Mouse (Mus musculus) lung, embryonic 16.5 days (tissue): ENCODE results near the gene Olfr173. TPM values are rescaled to one million over a fixed set of nuclear protein-coding genes. Genes with fewer than 3 reads are reported as not detected.

Source experiments
- ATAC-seq: fragments of 200-750 bp; cut with Nextera tagmentation; 2 replicates; pipeline ENCODE4 v1.8.0; 2017; ENCODE audit warnings: low read depth, mild to moderate bottlenecking, moderate library complexity
- H3K27ac ChIP-seq: fragments of 300-500 bp; sonication (generic); 2 replicates; pipeline ENCODE4 v1.5.1; 2014; ENCODE audit warnings: mild to moderate bottlenecking, control low read depth, low read length
- H3K27me3 ChIP-seq: fragments of 300-500 bp; sonication (generic); 2 replicates; pipeline ENCODE4 v1.6.1; 2014; ENCODE audit warnings: low read depth, low read length, mixed read lengths; ENCODE audit not compliant: control insufficient read depth, insufficient read depth
- H3K36me3 ChIP-seq: fragments of 300-500 bp; sonication (generic); 2 replicates; pipeline ENCODE4 v1.6.1; 2014; ENCODE audit warnings: low read length; ENCODE audit not compliant: control insufficient read depth, insufficient read depth
- H3K4me1 ChIP-seq: fragments of 300-500 bp; sonication (generic); replicated peaks from 2 replicates; pipeline ENCODE4 v1.6.1; 2014; ENCODE audit warnings: low read length, mixed read lengths; ENCODE audit not compliant: control insufficient read depth, insufficient read depth
- H3K4me2 ChIP-seq: fragments of 300-500 bp; sonication (generic); 2 replicates; pipeline ENCODE4 v1.6.1; 2014; ENCODE audit warnings: low read depth, low read length, control low read depth
- H3K4me3 ChIP-seq: fragments of 300-500 bp; sonication (generic); 2 replicates; pipeline ENCODE4 v1.5.1; 2014; ENCODE audit warnings: mild to moderate bottlenecking, low read length, control low read depth
- H3K9ac ChIP-seq: fragments of 300-500 bp; sonication (generic); 2 replicates; pipeline ENCODE4 v1.6.1; 2014; ENCODE audit warnings: low read length, control low read depth
- H3K9me3 ChIP-seq: fragments of 300-500 bp; sonication (generic); 2 replicates; pipeline ENCODE4 v1.6.1; 2016; ENCODE audit warnings: low read length; ENCODE audit not compliant: control insufficient read depth
- WGBS: fragments of 180-500 bp; shearing (Covaris S2); extraction: QIAGEN DNeasy Blood & Tissue Kit; methylation state at CpG from one replicate; pipeline ENCODE4 v1.1.7; 2014; 5-methylcytosine and 5-hydroxymethylcytosine counted together
- microRNA-seq: library from miRNA; unstranded; fragments of <30 nt; microRNA quantifications from one replicate; pipeline ENCODE4, GENCODE M21; 2016
- polyA plus RNA-seq: library from polyadenylated mRNA; unstranded; fragments of >200 nt; fragmentation: Nextera tagmentation; extraction: Ambion mirVana; gene quantifications from 2 replicates; pipeline ENCODE4 v1.2.1, GENCODE M21; 2015

Gene Olfr173
- polyA plus RNA-seq = not detected in 2 replicates

GRCm38 (mm10) chr16:58800168-58800567, at the start of gene Olfr173:
Olfr173 (minus strand) TSS chr16:58800268.
- Histone ChIP-seq H3K27ac (no peak within 1 kb of the TSS), H3K4me1 (no peaks in the 10 kb centered on the region), H3K9ac (no peak within 1 kb of the TSS), H3K27me3 (no peaks in the 10 kb centered on the region), H3K4me3 (no peak within 1 kb of the TSS), H3K9me3 (no peaks in the 10 kb centered on the region), H3K4me2 (no peak within 1 kb of the TSS), H3K36me3 (no peaks in the 10 kb centered on the region)
- no peak for ATAC-seq
- 59% methylated on average over 2 of the region's 2 CpGs for WGBS

- H3K4me1 ChIP-seq = no peaks in the 10 kb centered on the region
- H3K4me2 ChIP-seq = no peak within 1 kb of the TSS
- H3K27ac ChIP-seq = no peak within 1 kb of the TSS
- no peak within 1 kb of the TSS for H3K9ac ChIP-seq
- 61% methylated on average over 1 of the region's 1 CpGs for WGBS
- no peaks in the 10 kb centered on the region for H3K27me3 ChIP-seq
- no peaks in the 10 kb centered on the region for H3K9me3 ChIP-seq
- no peaks in the 10 kb centered on the region for H3K36me3 ChIP-seq
- ATAC-seq = no peak
- H3K4me3 ChIP-seq = no peak within 1 kb of the TSS
These were observed 26.8 kb upstream of the Olfr173 start, which contains the start of gene Olfr175-ps1 for GRCm38 (mm10) chr16:58826732-58827319. Olfr175-ps1 (minus strand) TSS chr16:58826782.

- 81% methylated on average over 1 of the region's 1 CpGs for WGBS
- ATAC-seq = no peak
- Histone ChIP-seq H3K4me3 (no peak within 1 kb of the TSS), H3K9ac (no peak within 1 kb of the TSS), H3K4me2 (no peak within 1 kb of the TSS), H3K4me1 (no peaks in the 10 kb centered on the region), H3K9me3 (no peaks in the 10 kb centered on the region), H3K27me3 (no peaks in the 10 kb centered on the region), H3K27ac (no peak within 1 kb of the TSS), H3K36me3 (no peaks in the 10 kb centered on the region)
These were observed 37.0 kb downstream of the Olfr173 start, which contains the start of gene Olfr172 for GRCm38 (mm10) chr16:58763076-58763475. Olfr172 (minus strand) TSS chr16:58763176.

GRCm38 (mm10) chr16:58756191-58756590, 43.9 kb downstream of the Olfr173 start:
- Histone ChIP-seq H3K4me1 (no peaks in the 10 kb centered on the region), H3K9ac (no peak overlapping the region), H3K27me3 (no peaks in the 10 kb centered on the region), H3K36me3 (no peaks in the 10 kb centered on the region), H3K9me3 (no peaks in the 10 kb centered on the region), H3K4me3 (no peak overlapping the region), H3K4me2 (no peak overlapping the region), H3K27ac (no peak overlapping the region)
- ATAC-seq = no peak

GRCm38 (mm10) chr16:58751314-58751713, 48.8 kb downstream of the Olfr173 start:
- no peaks in the 10 kb centered on the region for H3K36me3 ChIP-seq
- no peak for ATAC-seq
- H3K27me3 ChIP-seq = no peaks in the 10 kb centered on the region
- no peaks in the 10 kb centered on the region for H3K4me1 ChIP-seq
- no peak overlapping the region for H3K27ac ChIP-seq
- 21% methylated on average over 1 of the region's 1 CpGs for WGBS
- no peaks in the 10 kb centered on the region for H3K9me3 ChIP-seq
- H3K4me3 ChIP-seq = no peak overlapping the region
- H3K9ac ChIP-seq = no peak overlapping the region
- H3K4me2 ChIP-seq = no peak overlapping the region

GRCm38 (mm10) chr16:58746715-58747114, 53.4 kb downstream of the Olfr173 start:
- no peak for ATAC-seq
- Histone ChIP-seq H3K9ac (no peak overlapping the region), H3K36me3 (no peaks in the 10 kb centered on the region), H3K4me3 (no peak overlapping the region), H3K27ac (no peak overlapping the region), H3K9me3 (no peaks in the 10 kb centered on the region), H3K27me3 (no peaks in the 10 kb centered on the region), H3K4me2 (no peak overlapping the region), H3K4me1 (no peaks in the 10 kb centered on the region)
- 53% methylated on average over 4 of the region's 4 CpGs for WGBS

Small RNAs within 50 kb of the gene (microRNA-seq; reads per million reads assigned to microRNA genes)
- not detected for gene Gm27564

Other genes with a start within 250 kb of the Olfr173 start
- gene Gm813, start 183.3 kb downstream of the Olfr173 start, polyA plus RNA-seq = not detected in 2 replicates
- gene E330017A01Rik, start 161.5 kb downstream of the Olfr173 start, polyA plus RNA-seq = not detected in 2 replicates
- 19.7 and 25.3 TPM in 2 replicates for gene Cpox, start 130.0 kb downstream of the Olfr173 start, polyA plus RNA-seq
- 0.11 and 0.13 TPM in 2 replicates for gene Gpr15, start 81.2 kb downstream of the Olfr173 start, polyA plus RNA-seq
- gene Cldnd1, start 72.4 kb downstream of the Olfr173 start, polyA plus RNA-seq = 113 and 114 TPM in 2 replicates
- not detected in 2 replicates for gene Olfr172, start 37.1 kb downstream of the Olfr173 start, polyA plus RNA-seq
- gene Olfr175-ps1, start 26.5 kb upstream of the Olfr173 start, polyA plus RNA-seq = not detected in 2 replicates
- gene Olfr177, start 74.5 kb upstream of the Olfr173 start, polyA plus RNA-seq = not detected in 2 replicates
- gene Olfr178, start 91.8 kb upstream of the Olfr173 start, polyA plus RNA-seq = not detected in 2 replicates
- gene Olfr181, start 128.5 kb upstream of the Olfr173 start, polyA plus RNA-seq = not detected in 2 replicates
- gene Olfr180, start 129.1 kb upstream of the Olfr173 start, polyA plus RNA-seq = not detected in 2 replicates
- not detected in 2 replicates for gene Olfr183, start 195.1 kb upstream of the Olfr173 start, polyA plus RNA-seq
- not detected in 2 replicates for gene Olfr186, start 230.0 kb upstream of the Olfr173 start, polyA plus RNA-seq
- gene Olfr187, start 239.5 kb upstream of the Olfr173 start, polyA plus RNA-seq = not detected in 2 replicates